Mouse (Mus musculus): ENCODE data around the gene Thoc5.

The Thoc5 gene

DNA sequence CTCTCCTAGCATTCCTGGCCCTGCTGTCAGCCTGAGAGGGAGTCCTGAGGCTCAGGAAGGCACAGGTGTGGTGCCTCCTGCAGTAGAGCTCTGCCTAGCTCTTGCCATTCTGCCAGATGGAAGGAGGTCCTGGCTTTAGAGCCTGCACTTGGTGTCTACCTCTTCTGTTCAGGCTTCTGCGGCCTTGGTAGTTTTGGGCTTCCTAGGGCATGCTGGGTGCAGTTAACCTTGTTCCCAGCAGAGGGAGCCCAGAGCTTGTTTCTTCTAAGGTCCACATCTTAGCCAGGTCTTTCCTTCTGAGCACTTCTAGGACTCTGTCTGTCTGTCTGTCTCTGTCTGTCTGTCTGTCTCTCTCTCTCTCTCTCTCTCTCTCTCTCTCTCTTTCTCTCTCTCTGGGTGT lies 20.9 kb downstream of the Thoc5 start:
- peak; percentile 54 for DNase-seq

DNA sequence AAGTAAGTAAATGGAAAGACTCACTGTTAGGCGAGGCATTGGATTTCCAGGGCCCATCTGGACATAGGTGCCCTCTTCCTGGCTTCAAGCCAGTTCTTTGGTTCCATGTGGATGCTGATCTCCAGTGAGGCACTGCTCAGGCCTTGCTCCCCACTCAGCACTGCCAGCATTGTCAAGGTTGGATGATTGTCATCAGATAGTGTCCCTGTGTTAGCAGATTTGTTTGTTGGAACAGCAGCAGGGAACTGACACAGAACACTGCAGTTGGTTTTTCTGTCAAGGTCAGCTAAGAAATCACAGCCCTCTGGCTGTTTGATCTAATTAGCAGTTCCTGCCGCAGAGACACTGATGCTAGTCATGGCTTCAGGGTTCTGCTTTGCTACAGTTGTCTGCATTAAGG lies 26.2 kb downstream of the Thoc5 start:
- DNase-seq = no peak

DNA sequence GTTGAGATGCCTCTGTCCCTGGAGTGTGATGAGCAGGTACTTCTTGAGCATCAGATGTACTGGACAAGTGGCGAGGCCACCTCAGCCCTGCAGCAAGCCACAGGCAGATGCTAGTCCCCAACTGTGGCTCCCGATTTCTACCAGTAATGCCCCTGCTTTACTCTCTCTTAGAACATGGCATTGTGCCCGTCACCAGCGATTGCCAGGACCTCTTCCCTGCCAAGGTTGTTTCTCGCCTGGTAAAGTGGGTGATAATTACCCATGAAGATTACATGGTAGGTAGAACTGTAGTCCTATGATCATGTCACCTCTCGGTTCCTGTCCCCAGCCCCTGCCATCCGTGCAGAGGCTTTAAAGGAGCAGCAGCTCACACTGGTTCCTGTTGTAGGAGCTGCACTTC lies 26.6 kb downstream of the Thoc5 start:
- no peak for DNase-seq

DNA sequence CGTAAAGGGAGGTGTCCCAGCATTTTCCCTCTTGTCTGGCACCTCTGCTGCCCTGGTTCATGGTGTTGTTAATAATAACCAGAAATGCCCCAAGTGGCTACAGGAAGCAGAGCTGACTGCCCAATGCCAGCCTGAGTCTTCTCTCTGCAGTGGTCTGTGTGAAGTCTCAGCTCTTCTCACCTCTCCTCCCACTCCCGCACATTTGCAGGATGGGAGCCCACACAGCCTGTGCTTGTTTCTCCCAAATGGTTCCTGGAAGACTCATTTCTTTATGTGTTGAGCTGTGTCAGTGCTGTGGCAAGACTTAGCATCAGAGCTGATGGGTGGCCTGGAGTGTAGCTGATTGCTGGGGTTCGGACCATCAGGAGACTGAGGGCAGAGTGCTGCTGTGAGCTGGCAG lies 32.1 kb downstream of the Thoc5 start:
- no peak for DNase-seq

DNA sequence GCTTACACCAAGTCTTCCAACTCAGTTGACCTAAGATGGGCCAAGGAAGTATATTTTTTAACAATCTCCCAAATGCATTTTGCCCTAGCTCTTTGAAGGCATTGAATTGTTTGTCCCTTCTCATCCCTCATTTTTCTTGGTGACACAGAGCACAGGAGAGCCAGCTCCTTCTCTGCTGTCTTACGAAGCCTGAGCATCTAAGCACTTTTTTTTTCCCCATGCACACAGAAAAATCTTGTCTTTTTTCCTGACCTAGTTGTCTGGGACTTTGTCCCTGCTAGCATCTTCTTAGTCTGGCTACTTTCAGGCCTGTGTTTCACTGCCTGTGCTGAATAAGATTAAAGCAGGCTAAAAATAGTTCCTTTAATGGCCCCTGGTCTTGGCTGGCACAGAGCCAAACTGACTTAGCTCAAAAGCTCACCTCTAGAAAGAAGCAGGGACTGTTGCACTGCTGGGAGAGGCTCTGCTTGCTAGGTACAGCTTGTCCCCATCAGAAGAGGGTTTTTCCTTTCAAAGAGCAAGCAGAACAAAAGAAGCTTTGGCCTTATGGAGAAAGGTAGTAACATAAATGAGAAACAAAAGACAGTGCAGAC lies 36.0 kb downstream of the Thoc5 start:
- no peak for DNase-seq

DNA sequence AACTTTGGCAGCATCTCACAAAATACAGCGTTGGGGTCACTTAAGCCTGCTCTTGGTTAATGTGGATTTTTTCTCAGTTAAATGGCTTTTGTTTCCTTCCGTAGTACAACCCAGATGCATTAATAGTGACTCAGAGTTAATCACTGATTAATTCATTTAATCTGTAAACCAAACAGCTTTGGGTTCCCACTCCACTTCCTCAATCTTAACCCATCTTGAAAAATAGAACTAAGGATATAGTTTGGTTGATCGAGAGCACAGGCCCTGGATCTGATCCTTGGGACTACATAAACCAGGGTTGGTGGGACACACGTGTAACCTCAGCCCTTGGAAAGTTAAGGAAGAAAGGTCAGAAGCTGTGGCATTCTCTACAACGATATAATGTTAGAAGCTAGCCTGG lies 41.1 kb downstream of the Thoc5 start:
- no peak for DNase-seq

DNA sequence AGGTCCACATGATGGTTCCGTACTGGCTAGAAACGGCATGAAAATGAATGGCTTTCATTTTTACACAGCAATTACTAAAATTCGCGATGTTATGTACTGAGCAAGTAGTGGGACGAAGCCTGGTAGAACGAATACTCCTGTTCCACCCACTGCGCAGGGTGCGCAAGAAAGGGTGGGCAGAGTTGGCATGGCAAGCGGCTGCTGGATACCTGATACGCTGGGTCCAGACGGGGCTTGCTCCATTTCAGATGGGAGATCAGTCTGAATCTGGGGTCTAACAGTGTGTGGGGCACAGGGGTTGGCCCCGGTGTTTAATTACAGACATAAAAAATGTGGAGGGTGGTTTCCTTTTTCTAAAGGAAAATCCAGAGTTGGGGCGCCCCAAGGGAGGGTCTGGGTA lies 51.4 kb downstream of the Thoc5 start:
- DNase-seq = no peak

DNA sequence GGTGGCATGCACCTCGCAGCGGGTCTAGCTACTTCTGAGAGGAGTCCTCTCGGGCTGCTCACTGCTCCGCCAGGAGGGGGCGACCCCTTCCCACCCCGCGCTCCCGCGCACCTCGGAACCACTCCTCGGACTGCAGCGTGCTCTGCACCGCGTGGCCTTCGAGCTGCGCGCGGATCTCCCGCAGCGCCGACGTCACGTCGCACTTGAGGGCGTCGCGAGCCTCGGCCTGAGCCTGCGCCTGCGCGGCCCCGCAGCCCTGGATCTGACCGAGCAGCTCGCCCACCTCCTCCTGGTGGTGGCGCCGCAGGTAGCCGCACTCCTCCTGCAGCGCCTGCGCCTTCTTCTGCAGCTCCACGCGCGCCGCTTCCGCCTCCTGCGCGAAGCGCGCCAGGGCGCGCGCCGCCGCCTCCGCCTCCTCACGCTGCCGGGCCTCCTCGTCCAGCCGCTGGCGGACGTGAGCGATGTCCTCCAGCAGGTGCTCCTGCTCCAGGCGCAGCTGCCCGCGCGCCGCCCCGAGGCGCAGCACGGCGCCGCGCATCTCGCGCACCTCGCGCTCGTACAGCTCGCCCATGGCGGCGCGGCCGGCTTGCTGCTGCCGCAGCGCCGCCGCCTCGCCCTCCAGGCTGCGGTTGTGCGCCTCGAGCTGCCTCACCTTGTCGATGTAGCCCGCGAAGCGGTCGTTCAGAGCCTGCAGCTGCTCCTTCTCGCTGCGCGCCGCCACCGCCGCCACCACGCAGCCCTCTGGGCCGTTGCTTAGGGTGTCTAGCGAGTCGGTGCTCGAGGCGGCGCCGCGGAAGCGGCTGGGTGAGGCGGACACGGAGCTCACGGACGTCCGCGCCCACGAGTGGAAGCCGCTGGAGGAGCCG lies 52.1 kb downstream of the Thoc5 start:
- DNase-seq = peak; percentile 82

DNA sequence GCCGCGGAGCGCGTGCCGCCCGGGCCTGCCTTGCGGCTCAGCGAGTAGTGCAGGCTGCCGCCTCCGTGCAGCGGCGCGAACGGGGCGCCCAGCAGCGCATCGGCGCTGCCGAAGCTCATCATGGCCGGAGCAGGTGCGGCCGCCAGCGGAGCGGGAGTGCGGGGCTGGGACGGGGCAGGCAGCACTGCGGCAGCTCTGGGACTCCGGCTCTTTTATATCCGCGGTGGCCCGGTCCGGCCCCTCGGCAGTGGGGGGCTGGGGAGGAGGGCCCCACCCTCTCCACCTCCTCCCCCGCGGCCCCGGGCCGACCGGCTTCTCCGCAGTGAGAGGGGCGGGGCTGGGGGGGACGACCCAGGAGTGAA lies 52.7 kb downstream of the Thoc5 start, which contains the start of gene Nefh:
Gene Nefh (minus strand): TSS at position 252 of the 362 bp plus-strand sequence.
- DNase-seq = no peak

DNA sequence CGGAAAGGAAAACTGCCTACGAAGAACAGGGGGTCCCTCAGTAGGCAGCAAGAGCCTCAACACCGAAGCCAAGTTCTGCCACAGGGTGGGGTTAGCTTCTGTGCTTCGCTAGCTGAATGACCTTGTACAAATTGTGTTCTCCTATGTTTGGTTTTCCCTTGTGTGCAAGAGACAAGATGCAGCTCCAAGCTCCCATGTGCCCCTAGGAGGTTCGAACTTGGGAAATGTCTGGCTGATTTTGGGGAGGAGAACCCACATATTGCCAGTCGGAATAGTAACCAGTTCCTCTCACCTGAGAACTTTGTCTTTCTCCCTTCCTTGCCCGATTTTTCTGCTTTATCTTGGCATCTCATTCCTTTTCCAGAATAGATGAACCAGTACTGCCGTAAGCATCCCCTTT lies 53.7 kb downstream of the Thoc5 start:
- no peak for DNase-seq

DNA sequence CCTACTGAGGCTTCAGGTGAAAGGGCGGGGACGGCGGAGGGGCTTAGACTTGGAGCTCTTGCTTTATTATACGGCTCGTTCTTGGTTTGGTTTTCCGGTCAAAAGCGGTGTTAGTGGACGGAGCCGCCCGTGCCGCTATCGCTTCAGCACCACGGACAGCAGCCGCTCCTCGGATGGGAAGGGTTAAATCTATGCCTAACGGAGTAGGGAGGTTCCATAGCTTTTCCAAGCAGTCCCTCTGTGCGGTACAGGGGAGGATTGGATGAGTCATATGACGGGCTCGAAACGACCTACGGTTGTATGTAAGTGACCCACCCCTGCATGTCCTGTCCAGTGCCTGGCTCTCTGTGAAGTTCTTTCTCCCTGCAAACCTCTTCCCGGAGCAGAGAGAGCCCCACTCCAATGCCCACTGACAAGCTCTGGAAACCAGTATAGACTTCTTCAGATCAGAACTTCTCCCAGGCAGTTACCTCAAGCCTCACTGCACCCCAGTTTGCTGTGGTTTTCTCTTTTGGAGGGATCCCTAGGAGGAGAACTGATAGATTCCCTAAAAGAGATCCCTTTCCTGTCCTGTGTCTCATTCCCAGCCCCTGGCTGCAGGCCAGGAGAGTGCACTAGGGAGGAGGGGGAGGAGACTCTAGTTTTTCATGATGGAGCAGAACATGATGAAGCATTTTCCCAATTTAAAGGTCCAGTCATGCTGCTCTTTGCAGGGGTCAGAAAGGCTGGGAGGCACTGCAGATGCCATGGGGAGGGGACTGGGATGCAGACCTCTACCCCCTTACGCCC lies 54.3 kb downstream of the Thoc5 start:
- peak; percentile 35 for DNase-seq

DNA sequence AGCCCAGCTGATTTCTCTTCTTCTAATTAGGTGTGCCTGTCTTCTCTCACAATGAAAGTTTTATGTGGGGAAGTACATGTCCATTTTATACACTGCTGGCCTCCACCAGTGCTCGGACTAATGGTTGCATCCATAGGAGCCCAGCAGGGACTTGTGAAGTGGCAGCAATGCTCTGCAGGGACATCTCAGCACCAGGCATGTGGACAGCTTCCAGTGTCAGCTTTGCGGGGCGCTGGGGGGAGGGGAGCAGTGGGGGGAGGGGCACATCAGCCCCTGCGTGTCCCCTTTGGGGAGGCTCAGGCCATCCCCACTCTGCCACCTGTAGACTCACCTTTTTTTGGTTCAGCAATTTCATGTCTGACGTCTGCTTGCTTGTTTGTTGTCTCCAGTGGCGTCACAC lies 58.3 kb downstream of the Thoc5 start:
- DNase-seq = no peak

DNA sequence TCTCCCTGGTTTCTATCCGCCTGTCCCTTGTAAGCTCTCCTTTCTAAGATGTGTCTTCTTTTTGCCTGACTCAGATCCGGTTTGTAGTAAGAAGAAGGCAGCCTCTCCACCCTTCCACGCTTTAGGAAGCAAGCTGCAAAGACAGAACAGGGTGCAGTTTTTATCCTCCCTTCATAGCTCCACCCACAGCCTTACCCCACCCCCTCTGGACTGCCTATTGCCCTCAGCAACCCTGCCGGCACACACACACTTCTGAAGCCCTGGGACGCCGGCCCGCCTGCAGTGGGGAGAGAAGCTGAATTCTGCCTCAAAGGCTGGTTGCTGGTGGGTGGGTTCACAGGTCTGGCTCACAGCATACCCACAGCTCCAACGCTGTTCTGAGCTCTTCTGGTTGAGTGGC lies 58.8 kb downstream of the Thoc5 start:
- no peak for DNase-seq

DNA sequence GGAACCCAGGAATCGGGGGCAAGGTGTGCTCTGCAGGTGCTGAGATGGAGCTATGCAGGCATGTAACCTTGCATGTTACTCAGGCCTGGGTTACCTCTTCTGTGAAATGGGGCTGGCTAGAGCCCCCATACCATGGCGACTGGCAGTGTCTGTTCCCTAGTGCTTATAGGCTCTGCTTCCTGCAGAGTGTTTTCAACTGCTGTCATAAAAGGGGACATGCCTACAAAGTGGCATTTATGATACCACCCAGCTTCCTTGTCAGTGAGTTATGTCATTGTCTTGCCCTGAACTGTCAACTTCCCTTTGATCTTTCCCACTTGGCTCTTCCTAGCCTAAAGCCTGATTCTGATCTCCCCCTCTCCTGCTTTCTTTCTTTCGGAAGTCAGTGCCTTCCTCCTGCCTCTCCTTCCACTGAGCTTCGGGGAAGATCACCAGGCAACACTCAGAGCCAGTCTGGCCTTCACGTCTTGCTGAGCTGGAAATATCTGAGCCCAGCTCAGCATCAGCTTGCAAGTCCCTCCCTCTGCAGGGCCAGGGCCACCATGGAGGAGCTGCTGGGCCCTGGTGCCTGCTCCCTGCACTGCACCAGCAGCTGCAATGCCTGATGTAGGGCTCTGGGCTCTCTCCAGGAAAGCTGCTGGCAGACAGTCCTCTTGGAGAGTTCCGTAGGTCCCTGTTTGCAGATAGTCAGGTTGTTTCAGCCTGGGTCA lies 68.1 kb downstream of the Thoc5 start:
- DNase-seq = no peak

DNA sequence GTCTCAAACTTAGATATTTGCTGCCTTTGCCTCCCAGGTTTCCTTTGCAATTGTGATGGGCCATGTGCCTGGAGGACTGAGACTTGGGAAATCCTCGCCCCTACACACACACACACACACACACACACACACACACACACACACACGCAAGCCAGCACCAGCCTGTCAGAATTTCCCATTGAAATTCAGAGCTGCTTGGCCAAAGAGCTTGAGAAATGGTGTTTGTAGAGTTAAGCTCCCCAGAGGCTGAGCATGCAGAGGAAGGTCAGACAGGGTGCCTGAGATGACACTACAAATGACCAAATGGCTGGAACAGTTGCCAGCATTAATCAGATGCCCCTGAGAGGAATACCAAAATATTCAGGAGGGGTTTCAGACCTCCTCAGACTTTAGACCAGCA lies 71.2 kb downstream of the Thoc5 start:
- no peak for DNase-seq

DNA sequence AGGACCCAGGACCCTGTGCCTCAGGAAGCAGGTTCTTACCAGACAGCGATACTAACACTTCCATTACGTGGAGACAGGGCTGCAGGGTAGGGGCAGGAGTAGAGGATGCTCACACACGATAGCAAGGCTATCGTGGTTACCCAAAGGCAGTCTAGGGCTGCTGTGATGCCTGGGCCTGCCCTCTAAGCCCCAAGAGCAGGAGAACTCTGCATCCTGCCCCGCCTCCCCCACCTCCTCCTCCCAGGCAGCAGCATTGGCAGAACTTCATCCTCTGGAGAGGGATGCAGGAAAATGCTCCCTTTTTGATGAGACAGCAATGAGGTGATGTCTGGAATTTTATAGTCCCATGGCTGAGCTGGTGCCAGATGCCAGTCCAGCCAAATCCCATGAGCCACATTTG lies 71.8 kb downstream of the Thoc5 start:
- no peak for DNase-seq

DNA sequence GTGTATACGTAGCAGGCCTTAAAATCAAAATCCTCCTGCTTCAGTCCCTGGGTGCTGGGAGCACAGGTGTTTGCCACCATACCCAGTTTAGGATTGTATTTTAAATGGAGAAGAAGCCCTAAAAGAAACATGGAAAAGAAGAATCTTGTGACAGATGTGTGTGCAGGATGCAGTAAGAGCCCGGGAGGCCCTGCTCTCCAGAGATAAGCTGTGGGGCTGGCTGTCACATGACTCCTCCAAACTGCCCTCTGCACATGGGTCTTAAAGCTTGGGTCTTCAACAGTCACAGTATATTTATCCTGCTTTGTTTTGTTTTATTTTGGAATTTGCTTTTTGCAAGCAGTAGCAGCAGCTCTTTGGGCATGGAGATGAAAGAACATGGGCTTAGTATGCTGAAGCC lies 72.4 kb downstream of the Thoc5 start:
- DNase-seq = no peak

DNA sequence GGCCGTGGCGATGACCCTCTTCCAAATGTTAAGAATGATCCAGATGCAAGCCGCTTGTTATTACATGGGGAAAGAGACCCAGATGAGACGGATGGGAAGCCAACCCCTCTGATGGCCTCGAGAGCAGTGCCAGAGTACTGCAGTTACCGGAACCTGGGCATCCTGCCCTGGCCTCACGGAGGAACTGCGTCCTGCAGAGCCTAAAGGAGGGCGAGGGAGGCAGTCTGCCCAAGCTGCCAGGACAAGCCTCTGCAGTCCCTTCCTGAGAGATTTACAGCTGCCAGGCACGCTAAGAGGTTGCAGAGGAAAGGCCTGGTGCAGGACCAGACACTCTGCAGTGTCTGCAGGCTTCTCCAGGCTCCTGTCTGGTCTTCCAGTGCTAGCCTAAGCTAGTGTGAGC lies 73.3 kb downstream of the Thoc5 start:
- no peak for DNase-seq

DNA sequence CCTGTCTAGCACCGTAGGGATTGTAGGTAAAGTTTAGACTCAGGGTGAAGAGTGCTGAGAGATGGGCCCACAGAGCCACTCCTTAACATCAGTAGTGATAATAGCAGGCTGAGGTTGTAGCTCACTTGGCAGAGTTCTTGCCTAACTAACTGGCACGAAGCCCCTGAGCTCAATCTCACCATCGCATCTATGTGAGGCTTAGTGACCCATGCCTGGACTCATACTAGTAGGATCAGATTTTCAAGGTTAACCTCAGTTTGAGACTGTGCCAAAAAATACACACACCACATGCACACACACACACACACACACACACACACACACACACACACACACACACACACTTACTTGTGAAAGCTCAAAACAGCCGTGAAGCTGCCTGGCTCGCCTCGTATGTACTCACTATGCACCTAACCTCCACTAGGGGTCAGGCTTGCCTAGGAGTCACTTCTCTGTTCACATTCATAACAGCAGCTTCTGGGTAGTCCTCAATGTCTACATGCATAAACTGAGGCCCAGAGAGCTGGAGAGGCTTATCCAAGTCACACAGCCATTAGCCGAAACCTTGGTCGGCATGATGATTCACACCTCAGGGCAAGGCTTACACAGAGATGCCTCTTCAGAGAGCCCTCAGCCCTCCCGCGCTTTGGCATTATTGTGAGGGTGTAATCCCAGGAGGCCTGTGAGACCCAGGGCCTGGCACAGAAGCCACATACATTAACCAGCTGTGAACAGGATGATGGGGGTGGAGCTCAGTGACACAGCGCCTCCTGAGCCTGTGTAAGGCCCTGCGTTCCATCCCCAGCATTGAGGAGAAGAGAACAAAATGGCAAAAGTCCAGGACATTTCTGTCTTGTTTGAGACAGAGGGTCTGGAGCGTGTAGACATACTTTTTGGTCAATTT lies 78.1 kb downstream of the Thoc5 start:
- DNase-seq = peak; percentile 54

DNA sequence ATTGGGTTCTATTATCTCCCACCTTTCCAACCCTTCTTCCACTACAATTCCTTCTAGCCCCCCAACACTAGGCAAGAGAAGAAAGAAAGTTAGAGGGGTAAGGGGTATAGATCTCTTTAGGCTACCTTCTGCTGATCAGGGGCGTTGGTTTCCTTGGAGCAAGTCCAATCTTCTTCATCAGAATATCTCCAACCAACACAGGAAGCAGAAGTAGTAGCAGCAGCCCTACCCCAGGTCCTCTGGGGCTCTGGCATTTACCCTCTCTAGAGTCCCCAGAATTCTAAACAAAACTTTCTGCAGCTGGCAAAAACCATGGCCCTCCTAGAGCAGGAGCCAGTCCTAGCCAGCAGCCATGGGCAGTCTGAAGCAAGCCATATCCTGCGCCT lies 78.7 kb downstream of the Thoc5 start:
- DNase-seq = no peak

DNA sequence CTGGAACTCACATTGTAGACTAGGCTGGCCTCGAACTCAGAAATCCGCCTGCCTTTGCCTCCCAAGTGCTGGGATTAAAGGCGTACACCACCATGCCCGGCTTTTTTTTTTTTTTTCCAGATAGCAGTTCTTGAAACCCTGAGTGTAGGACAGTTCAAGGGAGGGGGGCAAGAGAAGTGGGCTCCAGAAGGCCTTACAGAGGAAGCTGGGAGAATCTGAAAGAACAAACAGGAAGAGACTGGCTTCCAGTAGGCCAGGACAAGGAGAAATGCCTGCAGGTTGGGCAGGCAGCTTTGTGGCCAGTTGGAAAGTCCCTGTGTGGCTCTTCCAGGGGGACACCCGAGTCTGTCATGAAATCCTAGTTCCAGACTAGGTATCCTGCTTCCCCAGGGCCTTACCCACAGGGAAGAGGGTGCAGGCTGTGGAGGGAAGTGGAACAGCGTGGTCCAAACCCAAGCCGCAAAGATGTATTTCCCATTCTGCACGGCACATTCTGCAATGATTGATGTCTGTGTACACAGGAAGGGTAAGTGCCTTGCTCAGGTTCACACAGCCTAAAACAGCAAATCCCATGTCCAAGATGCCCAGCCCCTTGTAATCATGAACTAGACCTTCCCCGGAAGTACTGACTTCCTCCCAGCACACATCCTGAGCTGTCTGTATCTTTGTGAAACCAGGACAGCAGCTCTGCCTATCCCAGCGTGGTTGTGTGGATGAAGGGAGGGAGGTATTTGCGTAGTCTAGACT lies 79.4 kb downstream of the Thoc5 start:
- DNase-seq = no peak

DNA sequence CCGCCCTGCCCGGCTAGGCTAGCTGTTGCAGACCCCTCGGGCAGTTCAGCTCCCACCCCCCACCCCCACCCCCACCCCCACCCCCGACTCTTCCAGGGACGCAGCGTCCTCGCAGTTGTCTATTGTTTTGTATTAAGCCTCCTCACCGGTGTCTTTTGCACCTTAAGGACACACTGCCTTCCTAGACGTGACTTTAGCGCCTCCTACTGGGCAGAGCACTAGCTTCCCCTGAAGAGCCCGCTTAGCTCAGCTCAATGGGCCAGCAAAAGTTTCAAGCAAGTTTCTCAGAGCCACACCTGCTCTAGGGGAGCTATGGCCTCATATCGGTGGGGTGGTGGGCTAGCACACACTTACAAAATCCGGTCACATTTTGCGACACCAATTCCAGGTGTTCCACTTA lies 80.5 kb downstream of the Thoc5 start:
- peak; percentile 80 for DNase-seq
